Mouse (Mus musculus): ENCODE measurements at regions not wholly inside any gene's neighbourhood (a gene's known extent, or its start where the extent isn't known, plus 50 kb on each side); places are given as distances from the start of the nearest gene placed in this dataset.

GRCm38 (mm10) chr2:74378709-74379108 is 200.5 kb downstream of the Lnpk start:
- Histone ChIP-seq H3K9ac (ENCODE audit: low read length) (no peak overlapping the region), H3K27ac (ENCODE audit: low read length) (no peak overlapping the region), H3K4me3 (ENCODE audit: low read length) (no peak overlapping the region), H3K4me1 (replicated peaks; ENCODE audit: control insufficient read depth, insufficient read depth, low read length) (peaks cover 2% of the 10 kb centered on the region), H3K27me3 (ENCODE audit: control insufficient read depth, insufficient read depth, low read depth, low read length) (no peaks in the 10 kb centered on the region), H3K9me3 (ENCODE audit: control insufficient read depth, low read length) (no peaks in the 10 kb centered on the region), H3K4me2 (ENCODE audit: low read depth, low read length) (no peak overlapping the region), H3K36me3 (ENCODE audit: control insufficient read depth, insufficient read depth, low read length) (no peaks in the 10 kb centered on the region)
- no peak for ATAC-seq (ENCODE audit: low read depth)
- 92% methylated on average over 3 of the region's 3 CpGs for WGBS

- no peak overlapping the region for H3K27ac ChIP-seq (ENCODE audit: low read length)
- no peaks in the 10 kb centered on the region for H3K36me3 ChIP-seq (ENCODE audit: control insufficient read depth, insufficient read depth, low read length)
- H3K4me2 ChIP-seq (ENCODE audit: low read depth, low read length), result no peak overlapping the region
- no peaks in the 10 kb centered on the region for H3K27me3 ChIP-seq (ENCODE audit: control insufficient read depth, insufficient read depth, low read depth, low read length)
- ATAC-seq (ENCODE audit: low read depth), result peak; percentile 60; the same call in 1 of the 2 replicates
- peaks cover 5% of the 10 kb centered on the region for H3K4me1 ChIP-seq (replicated peaks; ENCODE audit: control insufficient read depth, insufficient read depth, low read length)
- no peak overlapping the region for H3K9ac ChIP-seq (ENCODE audit: low read length)
- WGBS, result 61% methylated on average over 1 of the region's 1 CpGs
- H3K9me3 ChIP-seq (ENCODE audit: control insufficient read depth, low read length), result peaks cover 2% of the 10 kb centered on the region; the same call in 1 of the 2 replicates
- H3K4me3 ChIP-seq (ENCODE audit: low read length), result no peak overlapping the region
Measured at GRCm38 (mm10) chr2:74373938-74374337, 205.3 kb downstream of the Lnpk start.

- no peak overlapping the region for H3K4me2 ChIP-seq (ENCODE audit: low read depth, low read length)
- WGBS, result 67% methylated on average over 4 of the region's 4 CpGs
- no peak overlapping the region for H3K4me3 ChIP-seq (ENCODE audit: low read length)
- peaks cover 5% of the 10 kb centered on the region for H3K4me1 ChIP-seq (replicated peaks; ENCODE audit: control insufficient read depth, insufficient read depth, low read length)
- H3K27ac ChIP-seq (ENCODE audit: low read length), result no peak overlapping the region
- no peak for ATAC-seq (ENCODE audit: low read depth)
- no peak overlapping the region for H3K9ac ChIP-seq (ENCODE audit: low read length)
- peaks cover 2% of the 10 kb centered on the region; the same call in 1 of the 2 replicates for H3K9me3 ChIP-seq (ENCODE audit: control insufficient read depth, low read length)
- no peaks in the 10 kb centered on the region for H3K36me3 ChIP-seq (ENCODE audit: control insufficient read depth, insufficient read depth, low read length)
- no peaks in the 10 kb centered on the region for H3K27me3 ChIP-seq (ENCODE audit: control insufficient read depth, insufficient read depth, low read depth, low read length)
Measured at GRCm38 (mm10) chr2:74373056-74373455, 206.2 kb downstream of the Lnpk start.

- Histone ChIP-seq H3K27me3 (ENCODE audit: control insufficient read depth, insufficient read depth, low read depth, low read length) (no peaks in the 10 kb centered on the region), H3K36me3 (ENCODE audit: control insufficient read depth, insufficient read depth, low read length) (no peaks in the 10 kb centered on the region), H3K4me1 (replicated peaks; ENCODE audit: control insufficient read depth, insufficient read depth, low read length) (no peaks in the 10 kb centered on the region), H3K27ac (ENCODE audit: low read length) (no peak overlapping the region), H3K4me2 (ENCODE audit: low read depth, low read length) (no peak overlapping the region), H3K9ac (ENCODE audit: low read length) (no peak overlapping the region), H3K9me3 (ENCODE audit: control insufficient read depth, low read length) (no peaks in the 10 kb centered on the region), H3K4me3 (ENCODE audit: low read length) (no peak overlapping the region)
- no peak for ATAC-seq (ENCODE audit: low read depth)
- WGBS, result 91% methylated on average over 2 of the region's 2 CpGs
Measured at GRCm38 (mm10) chr2:74363255-74363654, 216.0 kb downstream of the Lnpk start.

- Histone ChIP-seq H3K9me3 (ENCODE audit: control insufficient read depth, low read length) (no peaks in the 10 kb centered on the region), H3K9ac (ENCODE audit: low read length) (no peak overlapping the region), H3K4me2 (ENCODE audit: low read depth, low read length) (no peak overlapping the region), H3K4me3 (ENCODE audit: low read length) (no peak overlapping the region), H3K27me3 (ENCODE audit: control insufficient read depth, insufficient read depth, low read depth, low read length) (no peaks in the 10 kb centered on the region), H3K4me1 (replicated peaks; ENCODE audit: control insufficient read depth, insufficient read depth, low read length) (no peaks in the 10 kb centered on the region), H3K36me3 (ENCODE audit: control insufficient read depth, insufficient read depth, low read length) (no peaks in the 10 kb centered on the region), H3K27ac (ENCODE audit: low read length) (no peak overlapping the region)
- WGBS, result 61% methylated on average over 8 of the region's 8 CpGs
- no peak for ATAC-seq (ENCODE audit: low read depth)
Measured at GRCm38 (mm10) chr2:74354591-74354990, 224.6 kb downstream of the Lnpk start.

GRCm38 (mm10) chr2:74349809-74350208 is 229.4 kb downstream of the Lnpk start:
- Histone ChIP-seq H3K27me3 (ENCODE audit: control insufficient read depth, insufficient read depth, low read depth, low read length) (no peaks in the 10 kb centered on the region), H3K4me2 (ENCODE audit: low read depth, low read length) (no peak overlapping the region), H3K4me1 (replicated peaks; ENCODE audit: control insufficient read depth, insufficient read depth, low read length) (no peaks in the 10 kb centered on the region), H3K4me3 (ENCODE audit: low read length) (no peak overlapping the region), H3K9ac (ENCODE audit: low read length) (no peak overlapping the region), H3K36me3 (ENCODE audit: control insufficient read depth, insufficient read depth, low read length) (no peaks in the 10 kb centered on the region), H3K27ac (ENCODE audit: low read length) (no peak overlapping the region), H3K9me3 (ENCODE audit: control insufficient read depth, low read length) (no peaks in the 10 kb centered on the region)
- WGBS, result 61% methylated on average over 6 of the region's 6 CpGs
- no peak for ATAC-seq (ENCODE audit: low read depth)

GRCm38 (mm10) chr2:74306301-74306700 is 272.9 kb downstream of the Lnpk start:
- H3K9ac ChIP-seq (ENCODE audit: low read length), result no peak overlapping the region
- no peak overlapping the region for H3K4me2 ChIP-seq (ENCODE audit: low read depth, low read length)
- H3K9me3 ChIP-seq (ENCODE audit: control insufficient read depth, low read length), result no peaks in the 10 kb centered on the region
- 76% methylated on average over 9 of the region's 9 CpGs for WGBS
- H3K36me3 ChIP-seq (ENCODE audit: control insufficient read depth, insufficient read depth, low read length), result no peaks in the 10 kb centered on the region
- peaks cover 5% of the 10 kb centered on the region; the same call in 1 of the 2 replicates for H3K27me3 ChIP-seq (ENCODE audit: control insufficient read depth, insufficient read depth, low read depth, low read length)
- no peak overlapping the region for H3K27ac ChIP-seq (ENCODE audit: low read length)
- no peak overlapping the region for H3K4me3 ChIP-seq (ENCODE audit: low read length)
- no peak for ATAC-seq (ENCODE audit: low read depth)
- H3K4me1 ChIP-seq (replicated peaks; ENCODE audit: control insufficient read depth, insufficient read depth, low read length), result no peaks in the 10 kb centered on the region

- H3K36me3 ChIP-seq (ENCODE audit: control insufficient read depth, insufficient read depth, low read length), result no peaks in the 10 kb centered on the region
- no peak overlapping the region for H3K9ac ChIP-seq (ENCODE audit: low read length)
- peak overlapping the region; percentile 39; the same call in 1 of the 2 replicates for H3K4me3 ChIP-seq (ENCODE audit: low read length)
- WGBS, result 22% methylated on average over 9 of the region's 9 CpGs
- H3K27me3 ChIP-seq (ENCODE audit: control insufficient read depth, insufficient read depth, low read depth, low read length), result peaks cover 11% of the 10 kb centered on the region; the same call in 1 of the 2 replicates
- H3K9me3 ChIP-seq (ENCODE audit: control insufficient read depth, low read length), result no peaks in the 10 kb centered on the region
- H3K4me1 ChIP-seq (replicated peaks; ENCODE audit: control insufficient read depth, insufficient read depth, low read length), result no peaks in the 10 kb centered on the region; the same call in 1 of the 2 replicates
- ATAC-seq (ENCODE audit: low read depth), result no peak
- H3K27ac ChIP-seq (ENCODE audit: low read length), result no peak overlapping the region
- H3K4me2 ChIP-seq (ENCODE audit: low read depth, low read length), result peak overlapping the region; percentile 60
Measured at GRCm38 (mm10) chr2:74300885-74301451, 278.3 kb downstream of the Lnpk start.

GRCm38 (mm10) chr2:74300366-74300791 is 278.9 kb downstream of the Lnpk start:
- WGBS, result under 1% methylated on average over 11 of the region's 11 CpGs
- H3K9ac ChIP-seq (ENCODE audit: low read length), result no peak overlapping the region
- H3K27me3 ChIP-seq (ENCODE audit: control insufficient read depth, insufficient read depth, low read depth, low read length), result peaks cover 11% of the 10 kb centered on the region; the same call in 1 of the 2 replicates
- no peak overlapping the region for H3K27ac ChIP-seq (ENCODE audit: low read length)
- H3K4me2 ChIP-seq (ENCODE audit: low read depth, low read length), result peak overlapping the region; percentile 60
- H3K36me3 ChIP-seq (ENCODE audit: control insufficient read depth, insufficient read depth, low read length), result no peaks in the 10 kb centered on the region
- no peaks in the 10 kb centered on the region; the same call in 1 of the 2 replicates for H3K4me1 ChIP-seq (replicated peaks; ENCODE audit: control insufficient read depth, insufficient read depth, low read length)
- peak; percentile 67 for ATAC-seq (ENCODE audit: low read depth)
- no peaks in the 10 kb centered on the region for H3K9me3 ChIP-seq (ENCODE audit: control insufficient read depth, low read length)
- H3K4me3 ChIP-seq (ENCODE audit: low read length), result peak overlapping the region; percentile 39
